Mouse (Mus musculus) lung, adult 10 weeks (tissue): ENCODE results near the gene Eif2ak3. TPM values are rescaled to one million over a fixed set of nuclear protein-coding genes. Genes with fewer than 3 reads are reported as not detected.

Experiments used
- polyA plus RNA-seq: library from polyadenylated mRNA; stranded (reverse); fragments of 350-450 nt; fragmentation: Illumina TruSeq; extraction: RNeasy Lipid Tissue Mini Kit (QIAGEN cat#74804); gene quantifications from one replicate; pipeline ENCODE4 v1.2.3, GENCODE M21; 2014; ENCODE audit warnings: low read depth, low replicate concordance; ENCODE audit not compliant: insufficient read depth

Gene Eif2ak3
- 9.2 TPM for polyA plus RNA-seq

GRCm38 (mm10) chr6:70844002-70844804, at the start of gene Eif2ak3:
Gene Eif2ak3, plus strand, starts transcription at chr6:70844515.

GRCm38 (mm10) chr6:70918827-70919226, 74.5 kb downstream of the Eif2ak3 start, which contains the start of gene Tex37:
Gene Tex37, minus strand, starts transcription at chr6:70918927.

Other genes with a start within 250 kb of the Eif2ak3 start
- gene Rpia, start 52.3 kb upstream of the Eif2ak3 start, polyA plus RNA-seq, result 22.0 TPM
- not detected for gene Tex37, start 74.4 kb downstream of the Eif2ak3 start, polyA plus RNA-seq
- not detected for gene Foxi3, start 112.0 kb downstream of the Eif2ak3 start, polyA plus RNA-seq